Mouse (Mus musculus): ENCODE results near the gene Nap1l2. TPM values are rescaled to one million over a fixed set of nuclear protein-coding genes. Genes with fewer than 3 reads are reported as not detected.
"Not testable (repeated sequence)": the region's sequence is repeated elsewhere in the genome, so short reads cannot be mapped to it uniquely, and the experiment has no call there.

The Nap1l2 gene
- polyA plus RNA-seq (2014; fragmentation: Nextera tagmentation; extraction: Ambion mirVana): 0.53 and 1.1 TPM in 2 replicates

GRCm38 (mm10) chrX:103186431-103186786, at the start of gene Nap1l2:
Gene Nap1l2 (minus strand): TSS chrX:103186640.
- Histone ChIP-seq H3K27ac (ENCODE audit: low read depth, low read length) (no peak within 1 kb of the TSS), H3K9ac (ENCODE audit: low read depth, low read length) (no peak within 1 kb of the TSS), H3K9me3 (ENCODE audit: control insufficient read depth, low read length) (no peaks in the 10 kb centered on the region), H3K4me2 (replicated peaks; ENCODE audit: low read depth, low read length) (peak within 1 kb of the TSS; percentile 47), H3K4me3 (ENCODE audit: low read length) (peak within 1 kb of the TSS; percentile 38), H3K4me1 (ENCODE audit: control insufficient read depth, insufficient read depth, low read length) (no peaks in the 10 kb centered on the region), H3K27me3 (ENCODE audit: control insufficient read depth, insufficient read depth, low read length) (peaks cover 5% of the 10 kb centered on the region; the same call in 1 of the 2 replicates), H3K36me3 (ENCODE audit: control insufficient read depth, insufficient read depth, low read length) (no peaks in the 10 kb centered on the region)
- 22% methylated on average over 13 of the region's 13 CpGs for WGBS
- peak; percentile 68; the same call in 1 of the 2 replicates for ATAC-seq (ENCODE audit: low FRiP score, low TSS enrichment)

DNA sequence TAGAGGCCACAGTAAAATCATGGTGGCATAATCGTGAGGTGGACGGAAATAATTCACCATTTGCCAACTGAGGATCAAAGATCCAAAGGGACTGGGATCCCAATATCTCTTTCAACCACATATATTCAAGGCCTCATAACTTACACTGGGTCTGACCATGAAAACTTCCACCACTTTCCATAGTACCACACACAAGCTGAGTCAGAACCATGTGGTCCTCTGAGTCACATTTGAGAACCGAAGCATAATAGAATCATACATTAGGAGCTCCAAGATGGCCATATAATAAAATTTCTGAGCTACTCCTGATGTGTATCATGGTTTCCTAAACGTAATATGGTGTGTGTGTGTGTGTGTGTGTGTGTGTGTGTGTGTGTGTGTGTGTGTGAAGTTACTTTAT, 28.8 kb upstream of the Nap1l2 start:
- ATAC-seq (ENCODE audit: low FRiP score, low TSS enrichment): no peak
- no peak overlapping the region for H3K27ac ChIP-seq (ENCODE audit: low read depth, low read length)
- no peaks in the 10 kb centered on the region for H3K27me3 ChIP-seq (ENCODE audit: control insufficient read depth, insufficient read depth, low read length)
- no peaks in the 10 kb centered on the region for H3K9me3 ChIP-seq (ENCODE audit: control insufficient read depth, low read length)
- H3K4me2 ChIP-seq (replicated peaks; ENCODE audit: low read depth, low read length): no peak overlapping the region
- no peaks in the 10 kb centered on the region for H3K36me3 ChIP-seq (ENCODE audit: control insufficient read depth, insufficient read depth, low read length)
- no peaks in the 10 kb centered on the region for H3K4me1 ChIP-seq (ENCODE audit: control insufficient read depth, insufficient read depth, low read length)
- 82% methylated on average over 4 of the region's 4 CpGs for WGBS
- no peak overlapping the region for H3K9ac ChIP-seq (ENCODE audit: low read depth, low read length)
- H3K4me3 ChIP-seq (ENCODE audit: low read length): no peak overlapping the region

GRCm38 (mm10) chrX:103186829-103187228, 389 bp upstream of the Nap1l2 start:
- H3K4me1 ChIP-seq (ENCODE audit: control insufficient read depth, insufficient read depth, low read length): no peaks in the 10 kb centered on the region
- peak overlapping the region; percentile 38; the same call in 1 of the 2 replicates for H3K4me3 ChIP-seq (ENCODE audit: low read length)
- WGBS: 43% methylated on average over 1 of the region's 1 CpGs
- no peak for ATAC-seq (ENCODE audit: low FRiP score, low TSS enrichment)
- H3K9me3 ChIP-seq (ENCODE audit: control insufficient read depth, low read length): no peaks in the 10 kb centered on the region
- peak overlapping the region; percentile 47; the same call in 1 of the 2 replicates for H3K4me2 ChIP-seq (replicated peaks; ENCODE audit: low read depth, low read length)
- no peaks in the 10 kb centered on the region for H3K36me3 ChIP-seq (ENCODE audit: control insufficient read depth, insufficient read depth, low read length)
- H3K9ac ChIP-seq (ENCODE audit: low read depth, low read length): no peak overlapping the region
- H3K27me3 ChIP-seq (ENCODE audit: control insufficient read depth, insufficient read depth, low read length): peaks cover 5% of the 10 kb centered on the region; the same call in 1 of the 2 replicates
- H3K27ac ChIP-seq (ENCODE audit: low read depth, low read length): no peak overlapping the region

GRCm38 (mm10) chrX:103185781-103186430, 534 bp downstream of the Nap1l2 start:
- H3K27me3 ChIP-seq (ENCODE audit: control insufficient read depth, insufficient read depth, low read length): peaks cover 5% of the 10 kb centered on the region; the same call in 1 of the 2 replicates

DNA sequence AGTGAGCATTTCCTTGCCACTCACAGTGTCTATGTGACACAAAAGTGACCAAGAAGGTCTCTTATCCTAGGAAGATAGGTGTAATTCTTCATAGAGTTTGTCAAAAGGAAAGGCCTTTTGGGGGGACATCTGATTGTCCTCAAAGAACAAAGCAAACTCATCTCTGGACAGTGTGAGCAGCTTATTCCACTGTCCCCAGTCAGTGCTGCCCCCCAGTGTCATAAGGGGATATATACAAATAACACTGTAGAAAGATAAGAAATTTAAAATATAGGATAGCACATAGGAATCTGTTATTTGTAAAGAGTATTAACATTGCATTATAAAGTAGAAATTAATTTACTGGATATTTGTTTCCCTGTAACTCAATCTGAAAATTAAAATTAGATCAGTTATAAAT, 2.9 kb downstream of the Nap1l2 start:
- Histone ChIP-seq H3K4me2 (replicated peaks; ENCODE audit: low read depth, low read length) (no peak overlapping the region), H3K4me3 (ENCODE audit: low read length) (no peak overlapping the region), H3K36me3 (ENCODE audit: control insufficient read depth, insufficient read depth, low read length) (no peaks in the 10 kb centered on the region), H3K9me3 (ENCODE audit: control insufficient read depth, low read length) (no peaks in the 10 kb centered on the region), H3K27me3 (ENCODE audit: control insufficient read depth, insufficient read depth, low read length) (peaks cover 5% of the 10 kb centered on the region; the same call in 1 of the 2 replicates), H3K4me1 (ENCODE audit: control insufficient read depth, insufficient read depth, low read length) (no peaks in the 10 kb centered on the region), H3K9ac (ENCODE audit: low read depth, low read length) (no peak overlapping the region), H3K27ac (ENCODE audit: low read depth, low read length) (no peak overlapping the region)
- no peak for ATAC-seq (ENCODE audit: low FRiP score, low TSS enrichment)

More at GRCm38 (mm10) chrX:103185781-103186430, 534 bp downstream of the Nap1l2 start:
- H3K27ac ChIP-seq (ENCODE audit: low read depth, low read length): no peak overlapping the region
- no peaks in the 10 kb centered on the region for H3K9me3 ChIP-seq (ENCODE audit: control insufficient read depth, low read length)
- H3K4me2 ChIP-seq (replicated peaks; ENCODE audit: low read depth, low read length): peak overlapping the region; percentile 47
- H3K9ac ChIP-seq (ENCODE audit: low read depth, low read length): no peak overlapping the region
- no peak for ATAC-seq (ENCODE audit: low FRiP score, low TSS enrichment)
- H3K36me3 ChIP-seq (ENCODE audit: control insufficient read depth, insufficient read depth, low read length): no peaks in the 10 kb centered on the region
- WGBS: 23% methylated on average over 20 of the region's 20 CpGs
- peak overlapping the region; percentile 38 for H3K4me3 ChIP-seq (ENCODE audit: low read length)
- H3K4me1 ChIP-seq (ENCODE audit: control insufficient read depth, insufficient read depth, low read length): no peaks in the 10 kb centered on the region

- ATAC-seq (ENCODE audit: low FRiP score, low TSS enrichment): no peak
- Histone ChIP-seq H3K4me1 (ENCODE audit: control insufficient read depth, insufficient read depth, low read length) (no peaks in the 10 kb centered on the region), H3K36me3 (ENCODE audit: control insufficient read depth, insufficient read depth, low read length) (no peaks in the 10 kb centered on the region), H3K9ac (ENCODE audit: low read depth, low read length) (no peak overlapping the region), H3K4me2 (replicated peaks; ENCODE audit: low read depth, low read length) (no peak overlapping the region), H3K9me3 (ENCODE audit: control insufficient read depth, low read length) (no peaks in the 10 kb centered on the region), H3K27ac (ENCODE audit: low read depth, low read length) (no peak overlapping the region), H3K27me3 (ENCODE audit: control insufficient read depth, insufficient read depth, low read length) (no peaks in the 10 kb centered on the region; the same call in 1 of the 2 replicates), H3K4me3 (ENCODE audit: low read length) (no peak overlapping the region)
- 83% methylated on average over 4 of the region's 4 CpGs for WGBS
Observed at GRCm38 (mm10) chrX:103179771-103180558, 6.5 kb downstream of the Nap1l2 start.

- Histone ChIP-seq H3K4me2 (replicated peaks; ENCODE audit: low read depth, low read length) (peak overlapping the region; percentile 26), H3K4me3 (ENCODE audit: low read length) (peak overlapping the region; percentile 9; the same call in 1 of the 2 replicates)
- H3K27ac ChIP-seq (ENCODE audit: low read depth, low read length); H3K36me3 ChIP-seq (ENCODE audit: control insufficient read depth, insufficient read depth, low read length); H3K9ac ChIP-seq (ENCODE audit: low read depth, low read length); H3K27me3 ChIP-seq (ENCODE audit: control insufficient read depth, insufficient read depth, low read length); H3K9me3 ChIP-seq (ENCODE audit: control insufficient read depth, low read length); H3K4me1 ChIP-seq (ENCODE audit: control insufficient read depth, insufficient read depth, low read length): not testable (repeated sequence)
- WGBS: 28% methylated on average over 37 of the region's 83 CpGs
- peak; percentile 91 for ATAC-seq (ENCODE audit: low FRiP score, low TSS enrichment)
Observed at GRCm38 (mm10) chrX:103164948-103165605, 21.4 kb downstream of the Nap1l2 start.

GRCm38 (mm10) chrX:103156134-103156533, 30.3 kb downstream of the Nap1l2 start:
- WGBS: 51% methylated on average over 1 of the region's 1 CpGs
- Histone ChIP-seq H3K9ac (ENCODE audit: low read depth, low read length) (no peak overlapping the region), H3K4me1 (ENCODE audit: control insufficient read depth, insufficient read depth, low read length) (no peaks in the 10 kb centered on the region), H3K27ac (ENCODE audit: low read depth, low read length) (no peak overlapping the region), H3K9me3 (ENCODE audit: control insufficient read depth, low read length) (no peaks in the 10 kb centered on the region), H3K36me3 (ENCODE audit: control insufficient read depth, insufficient read depth, low read length) (no peaks in the 10 kb centered on the region), H3K4me2 (replicated peaks; ENCODE audit: low read depth, low read length) (no peak overlapping the region), H3K27me3 (ENCODE audit: control insufficient read depth, insufficient read depth, low read length) (no peaks in the 10 kb centered on the region), H3K4me3 (ENCODE audit: low read length) (no peak overlapping the region)
- no peak for ATAC-seq (ENCODE audit: low FRiP score, low TSS enrichment)
